Mouse (Mus musculus) CH12.LX (cell line): ENCODE measurements around the gene Gm45837. TPM values are rescaled to one million over a fixed set of nuclear protein-coding genes. Genes with fewer than 3 reads are reported as not detected.

ENCODE experiments used
- DNase-seq: peaks from one replicate; pipeline ENCODE4 v3.0.0-alpha.2; 2013; ENCODE audit errors: extremely low read depth
- H3K27ac ChIP-seq: 2 replicates; pipeline ENCODE4 v1.5.1; 2012; ENCODE audit warnings: low read depth, mild to moderate bottlenecking, control low read depth, moderate library complexity; ENCODE audit not compliant: insufficient read depth
- H3K27me3 ChIP-seq: replicated peaks from 2 replicates; pipeline ENCODE3; 2012; ENCODE audit warnings: inconsistent platforms
- H3K36me3 ChIP-seq, 2 experiments: replicated peaks in 1 of 2; 2 replicates each; pipeline versions ENCODE3 to v1.6.1; 2012; ENCODE audit warnings: inconsistent platforms in 1 of 2, low read length in 1 of 2, mild to moderate bottlenecking in 1 of 2, mixed read lengths in 1 of 2, moderate library complexity in 1 of 2; ENCODE audit not compliant: control insufficient read depth in 1 of 2, insufficient read depth in 1 of 2
- H3K4me1 ChIP-seq, 2 experiments: 2 replicates each; pipeline ENCODE4 v1.6.1; 2012; ENCODE audit warnings: inconsistent platforms in 1 of 2, moderate library complexity in 1 of 2; ENCODE audit not compliant: insufficient read depth in 2 of 2, control insufficient read depth in 1 of 2
- H3K4me2 ChIP-seq: 2 replicates; pipeline ENCODE4 v1.6.1; 2012; ENCODE audit warnings: low read depth, mild to moderate bottlenecking, control low read depth; ENCODE audit not compliant: poor library complexity, insufficient read depth, severe bottlenecking
- H3K4me3 ChIP-seq, 3 experiments: fragments of 150-350 bp in 1 of 3; sonication (generic) in 1 of 3; replicated peaks in 1 of 3; 2 replicates each; pipeline versions ENCODE3 to v1.5.1; 2011 to 2012; ENCODE audit warnings: low read depth in 2 of 3, low read length in 2 of 3, mild to moderate bottlenecking in 2 of 3, moderate library complexity in 2 of 3, control low read depth in 1 of 3, improper control_type of control experiment in 1 of 3, inconsistent platforms in 1 of 3, mixed read lengths in 1 of 3; ENCODE audit not compliant: poor library complexity in 1 of 3
- H3K79me2 ChIP-seq: replicated peaks from 2 replicates; pipeline ENCODE4 v1.6.1; 2012; ENCODE audit warnings: mild to moderate bottlenecking, moderate library complexity; ENCODE audit not compliant: control insufficient read depth, poor library complexity, insufficient read depth, severe bottlenecking; ENCODE audit errors: extremely low read depth
- H3K9ac ChIP-seq: 2 replicates; pipeline ENCODE4 v1.6.1; 2012; ENCODE audit warnings: low read depth, mild to moderate bottlenecking, control low read depth, moderate library complexity; ENCODE audit not compliant: insufficient read depth
- H3K9me3 ChIP-seq: replicated peaks from 2 replicates; pipeline ENCODE3; 2012; ENCODE audit warnings: low read length, inconsistent platforms, mixed read lengths
- CHD1 ChIP-seq: IDR thresholded peaks from 2 replicates; pipeline ENCODE4 v1.6.1; 2012; ENCODE audit warnings: low read depth, low read length, improper control_type of control experiment, inconsistent platforms
- ELF1 ChIP-seq: IDR thresholded peaks from 2 replicates; pipeline ENCODE4 v1.6.1; 2014; ENCODE audit warnings: low read depth, mild to moderate bottlenecking, inconsistent platforms, low read length, improper control_type of control experiment
- GABPA ChIP-seq: IDR thresholded peaks from 2 replicates; pipeline ENCODE4 v1.6.1; 2012; ENCODE audit warnings: low read depth, low read length, improper control_type of control experiment, inconsistent platforms; ENCODE audit not compliant: insufficient replicate concordance
- KAT2A ChIP-seq: IDR thresholded peaks from 2 replicates; pipeline ENCODE4 v1.6.1; 2012; ENCODE audit warnings: low read length, improper control_type of control experiment, inconsistent platforms; ENCODE audit not compliant: insufficient replicate concordance
- MAFK ChIP-seq: IDR thresholded peaks from 2 replicates; pipeline ENCODE4 v1.6.1; 2011; ENCODE audit warnings: low read length, improper control_type of control experiment; ENCODE audit not compliant: insufficient replicate concordance
- MAX ChIP-seq: IDR thresholded peaks from 2 replicates; pipeline ENCODE4 v1.6.1; 2011; ENCODE audit warnings: low read length, improper control_type of control experiment
- MAZ ChIP-seq: IDR thresholded peaks from 2 replicates; pipeline ENCODE4 v1.6.1; 2012; ENCODE audit warnings: low read depth, mild to moderate bottlenecking, inconsistent platforms, low read length, improper control_type of control experiment, moderate library complexity
- MXI1 ChIP-seq: IDR thresholded peaks from 2 replicates; pipeline ENCODE4 v1.6.1; 2011; ENCODE audit warnings: mild to moderate bottlenecking, low read depth, low read length, improper control_type of control experiment
- POLR2AphosphoS2 ChIP-seq: IDR thresholded peaks from 2 replicates; pipeline ENCODE4 v1.6.1; 2011; ENCODE audit warnings: low read depth, low read length, improper control_type of control experiment
- RAD21 ChIP-seq: IDR thresholded peaks from 2 replicates; pipeline ENCODE4 v1.6.1; 2011; ENCODE audit warnings: low read depth, mild to moderate bottlenecking, low read length, improper control_type of control experiment, moderate library complexity
- RCOR1 ChIP-seq: conservative IDR thresholded peaks from 2 replicates; pipeline ENCODE4 v1.6.1; 2012; ENCODE audit warnings: low read depth, mild to moderate bottlenecking, inconsistent platforms, low read length, improper control_type of control experiment
- TBP ChIP-seq: conservative IDR thresholded peaks from 2 replicates; pipeline ENCODE4 v1.6.1; 2011; ENCODE audit warnings: low read depth, low read length, improper control_type of control experiment
- TCF12 ChIP-seq: IDR thresholded peaks from 2 replicates; pipeline ENCODE4 v1.6.1; 2014; ENCODE audit warnings: low read depth, mild to moderate bottlenecking, inconsistent platforms, low read length, improper control_type of control experiment
- UBTF ChIP-seq: IDR thresholded peaks from 2 replicates; pipeline ENCODE4 v1.6.1; 2012; ENCODE audit warnings: low read depth, mild to moderate bottlenecking, inconsistent platforms, low read length, improper control_type of control experiment, moderate library complexity
- USF1 ChIP-seq: IDR thresholded peaks from 2 replicates; pipeline ENCODE4 v1.6.1; 2014; ENCODE audit warnings: low read depth, mild to moderate bottlenecking, inconsistent platforms, low read length, improper control_type of control experiment
- USF2 ChIP-seq: conservative IDR thresholded peaks from 2 replicates; pipeline ENCODE4 v1.6.1; 2011; ENCODE audit warnings: low read depth, low read length, improper control_type of control experiment
- dilution Hi-C: fragments of 300-500 bp; cut with MboI; formaldehyde crosslinking; loops from 2 replicates; pipeline ENCODE4 v1.14.3; 2020; ENCODE audit warnings: low sequenced_read_pairs; ENCODE audit not compliant: extremely low pct_unique_long_range_greater_than_20kb, extremely low pct_ligation_motif_present
- in situ Hi-C: fragments of 300-500 bp; cut with MboI; formaldehyde crosslinking; loops from 3 replicates; pipeline ENCODE4 v1.14.3; 2019; ENCODE audit warnings: low sequenced_read_pairs, low pct_ligation_motif_present, low pct_unique_long_range_greater_than_20kb, mixed read lengths
- polyA plus RNA-seq: library from polyadenylated mRNA; unstranded; fragments of >175 nt; gene quantifications from 2 replicates; pipeline ENCODE4 v1.2.1, GENCODE M21; 2012; ENCODE audit warnings: low read depth; ENCODE audit not compliant: insufficient read length
- total RNA-seq, 2 experiments: library from RNA; depleted of rRNA; stranded (reverse); fragments of 300-350 nt in 1 of 2; fragments of >200 nt in 1 of 2; gene quantifications; 2 replicates each; pipeline ENCODE4 v1.2.3; 2012 to 2014

The Gm45837 gene
- total and polyA plus RNA-seq, 3 experiments = 0.04 to 0.84 TPM; not detected in 1

DNA sequence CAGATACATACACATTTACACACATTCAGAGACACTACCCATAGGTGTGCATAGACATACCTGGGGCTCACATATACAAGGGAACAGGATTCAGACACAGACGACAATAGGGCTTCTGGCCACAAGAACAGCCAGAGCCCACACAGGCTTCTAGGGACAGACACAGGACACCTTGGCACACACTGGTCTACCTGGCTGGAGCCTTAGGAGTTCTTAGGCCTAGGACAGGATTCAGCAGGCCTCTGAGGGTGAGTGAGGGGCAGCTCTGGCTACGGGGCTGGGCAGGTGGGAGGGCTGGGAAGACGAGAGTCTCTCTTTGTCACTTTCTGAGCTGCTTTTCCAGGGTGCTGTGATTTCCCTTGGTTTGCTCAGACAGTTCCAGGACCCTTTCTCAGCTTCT is 32.4 kb upstream of the Gm45837 start:
- in situ Hi-C loops = loop anchor here (10.0 kb wide), 2 partner anchors 313 to 403 kb away; partner anchors contain the start of gene P2ry6
- TF ChIP-seq KAT2A (no peak), UBTF (no peak), USF1 (no peak), MXI1 (no peak), CHD1 (0 out of 2 replicates have a peak, but pooled peaks have one; percentile 47)
- Histone ChIP-seq H3K4me3 (peak overlapping the region; percentile 51 to 90 (median 60)), H3K79me2 (peaks cover 6% of the 10 kb centered on the region), H3K27me3 (no peaks in the 10 kb centered on the region), H3K9ac (peak overlapping the region; percentile 93), H3K4me2 (peak overlapping the region; percentile 74), H3K36me3 (peaks cover 8 to 65% of the 10 kb centered on the region in 2 experiments), H3K9me3 (no peaks in the 10 kb centered on the region), H3K4me1 (peaks cover 37 to 66% of the 10 kb centered on the region in 2 experiments), H3K27ac (peak overlapping the region; percentile 48)
- dilution Hi-C loops = no loop called here
- DNase-seq = no peak

DNA sequence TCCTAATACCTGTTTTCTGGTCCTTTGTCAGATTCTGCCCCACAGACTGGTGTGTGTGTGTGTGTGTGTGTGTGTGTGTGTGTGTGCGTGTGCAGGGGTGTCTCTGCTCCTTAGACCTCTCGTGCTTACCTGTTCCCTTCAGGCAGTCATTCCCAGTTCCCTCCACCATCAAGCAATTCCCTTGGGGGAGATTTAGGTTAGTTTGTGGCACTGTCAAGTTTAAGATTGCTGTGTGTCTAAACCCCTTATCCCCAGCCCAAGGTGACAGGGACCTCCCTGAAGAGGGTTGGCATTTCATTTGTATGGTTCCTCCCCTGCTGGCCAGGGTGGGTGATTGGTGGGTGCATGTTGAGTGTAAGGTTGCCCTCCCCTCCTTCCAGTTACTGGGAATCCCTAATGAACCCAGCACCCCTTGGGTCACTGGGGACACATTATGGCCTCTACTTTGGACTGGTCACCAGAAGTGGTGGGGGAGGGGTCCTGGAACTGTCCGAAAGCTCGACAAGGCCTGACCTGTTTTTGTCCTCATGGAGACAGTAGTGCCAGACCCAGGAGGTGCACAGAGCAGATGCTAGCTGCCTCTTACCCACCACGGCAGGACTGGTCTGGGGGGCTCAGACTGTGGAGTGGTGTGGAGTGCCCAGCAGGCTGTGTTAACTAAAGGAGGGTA is 31.8 kb upstream of the Gm45837 start:
- Histone ChIP-seq H3K27me3 (no peaks in the 10 kb centered on the region), H3K9me3 (no peaks in the 10 kb centered on the region), H3K9ac (peak overlapping the region; percentile 93), H3K79me2 (peaks cover 6% of the 10 kb centered on the region), H3K4me2 (peak overlapping the region; percentile 74), H3K4me3 (peak overlapping the region; percentile 51 to 90 (median 60)), H3K36me3 (peaks cover 4 to 65% of the 10 kb centered on the region in 2 experiments), H3K27ac (no peak overlapping the region; the same call in 1 of the 2 replicates), H3K4me1 (peaks cover 39 to 67% of the 10 kb centered on the region in 2 experiments)
- in situ Hi-C loops = loop anchor here (10.0 kb wide), 2 partner anchors 314 to 404 kb away; partner anchors contain the start of gene P2ry6
- dilution Hi-C loops = no loop called here
- no peak for TF ChIP-seq MAX
- no peak for TF ChIP-seq GABPA
- TF ChIP-seq TBP = no peak
- no peak for TF ChIP-seq USF2
- TF ChIP-seq MAZ = no peak
- TF ChIP-seq MAFK = no peak
- no peak for TF ChIP-seq POLR2AphosphoS2
- TF ChIP-seq ELF1 = no peak
- TF ChIP-seq TCF12 = no peak
- no peak for TF ChIP-seq USF1
- no peak for TF ChIP-seq RAD21
- no peak for TF ChIP-seq RCOR1
- DNase-seq = no peak
